Mouse (Mus musculus) CH12.LX (cell line): Measurements from ENCODE around the gene Efna4.

Source experiments
- CTCF ChIP-seq, 2 experiments: IDR thresholded peaks in 1 of 2; conservative IDR thresholded peaks in 1 of 2; 2 replicates each; pipeline ENCODE4 v1.5.1; 2011 to 2012; ENCODE audit warnings: low read depth in 2 of 2, low read length in 2 of 2, improper control_type of control experiment in 1 of 2, inconsistent platforms in 1 of 2, mild to moderate bottlenecking in 1 of 2, moderate library complexity in 1 of 2
- E2F4 ChIP-seq: IDR thresholded peaks from 2 replicates; pipeline ENCODE4 v1.6.1; 2011; ENCODE audit warnings: low read depth, low read length, improper control_type of control experiment; ENCODE audit not compliant: insufficient replicate concordance
- POLR2A ChIP-seq: IDR thresholded peaks from 2 replicates; pipeline ENCODE4 v1.6.1; 2011; ENCODE audit warnings: low read depth, mild to moderate bottlenecking, improper control_type of control experiment, low read length
- RAD21 ChIP-seq: IDR thresholded peaks from 2 replicates; pipeline ENCODE4 v1.6.1; 2011; ENCODE audit warnings: low read depth, mild to moderate bottlenecking, low read length, improper control_type of control experiment, moderate library complexity

DNA sequence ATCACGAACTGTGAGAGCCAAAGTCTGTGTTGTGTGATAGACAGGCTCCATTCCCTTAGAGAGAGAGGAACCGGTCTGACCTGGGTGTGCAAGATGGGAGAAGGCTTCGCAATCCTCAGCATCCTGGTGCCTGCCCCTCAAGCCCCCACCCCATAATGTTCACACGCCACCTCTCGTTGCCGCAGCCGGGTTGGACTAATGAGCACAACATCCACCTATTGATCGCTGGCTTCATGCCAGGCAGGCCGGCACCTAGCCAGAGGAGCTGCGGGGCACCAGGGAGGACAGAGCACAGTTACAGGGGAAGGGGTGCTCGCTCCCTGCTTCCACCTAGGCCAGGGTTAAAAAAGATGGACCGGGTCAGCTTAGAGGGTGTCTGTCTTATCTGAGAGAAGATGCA lies 5.4 kb downstream of the Efna4 start:
- no peak for TF ChIP-seq E2F4
- TF ChIP-seq CTCF (conservative IDR thresholded peaks at IDR 0.05 in 1 of 2, IDR thresholded peaks at IDR 0.05 in 1 of 2; ENCODE audit: low read depth in 2 of 2, low read length in 2 of 2), result no peak
- TF ChIP-seq POLR2A, result no peak
- TF ChIP-seq RAD21, result no peak
